20 mouse cellular contexts compared by ENCODE assay signal in genomic region chr11:19067334-19067733, GRCm38 (mm10).
"Had no signal": no experiment of that assay in that cellular context is flagged by ENCODE, and none has a peak within 500 bp of the region (broad histone marks: within the 10 kb centered on the region; RNA-seq: fewer than 3 reads in every experiment).

No protein-coding gene starts in this region.

- DNase-seq: kidney, adult 9 months; kidney, postnatal 25 days; layer of hippocampus, adult 9-11 months; liver, postnatal 0 days; lung, embryonic 14.5 days; retina, postnatal 1 day; right cerebral cortex, postnatal 25 days; spleen, adult 18-20 months; thymus, adult 2 months; thymus, postnatal 14 days; thymus, postnatal 4 days had no signal

- H3K36me3 ChIP-seq: limb, embryonic 15.5 days; midbrain, embryonic 12.5 days; midbrain, embryonic 15.5 days; neural tube, embryonic 12.5 days; neural tube, embryonic 15.5 days; stomach, embryonic 15.5 days had no signal

- H3K27me3 ChIP-seq: limb, embryonic 15.5 days; midbrain, embryonic 12.5 days; midbrain, embryonic 15.5 days; neural tube, embryonic 12.5 days; neural tube, embryonic 15.5 days; stomach, embryonic 15.5 days had no signal

- H3K4me3 ChIP-seq: layer of hippocampus, adult 2 months; limb, embryonic 15.5 days; midbrain, embryonic 12.5 days; midbrain, embryonic 15.5 days; neural tube, embryonic 12.5 days; neural tube, embryonic 15.5 days; stomach, embryonic 15.5 days had no signal

- H3K9me3 ChIP-seq: limb, embryonic 15.5 days; midbrain, embryonic 12.5 days; midbrain, embryonic 15.5 days; neural tube, embryonic 12.5 days; neural tube, embryonic 15.5 days; stomach, embryonic 15.5 days had no signal

- H3K4me1 ChIP-seq: limb, embryonic 15.5 days; midbrain, embryonic 12.5 days; midbrain, embryonic 15.5 days; neural tube, embryonic 12.5 days; neural tube, embryonic 15.5 days; stomach, embryonic 15.5 days had no signal

- H3K27ac ChIP-seq: layer of hippocampus, adult 2 months; limb, embryonic 15.5 days; liver, embryonic 14.5 days; macrophage; midbrain, embryonic 12.5 days; midbrain, embryonic 15.5 days; neural tube, embryonic 12.5 days; neural tube, embryonic 15.5 days; stomach, embryonic 15.5 days had no signal
